Mouse (Mus musculus): ENCODE measurements around the gene Kifc3. TPM values are rescaled to one million over a fixed set of nuclear protein-coding genes. Genes with fewer than 3 reads are reported as not detected.

Kifc3 gene
- polyA plus RNA-seq, 1 experiment from 2014 or later = 9.3 TPM

- Histone ChIP-seq H3K4me3 (ENCODE audit: control insufficient read depth in 1 of 2, insufficient read depth in 1 of 2, low read depth in 1 of 2, low read length in 2 of 2) (no peak overlapping the region), H3K27me3 (ENCODE audit: control insufficient read depth, insufficient read depth, low read length) (no peaks in the 10 kb centered on the region), H3K9ac (ENCODE audit: low read length) (no peak overlapping the region), H3K4me2 (ENCODE audit: low read length) (no peak overlapping the region), H3K4me1 (ENCODE audit: control insufficient read depth in 2 of 2, insufficient read depth in 2 of 2, low read length in 2 of 2) (peaks cover 5 to 9% of the 10 kb centered on the region in 2 experiments; a peak in 3 of 4 replicates), H3K9me3 (ENCODE audit: control insufficient read depth, low read length) (no peaks in the 10 kb centered on the region), H3K36me3 (ENCODE audit: control insufficient read depth, insufficient read depth, low read length) (no peaks in the 10 kb centered on the region), H3K27ac (replicated peaks in 1 of 2; ENCODE audit: control insufficient read depth in 1 of 2, insufficient read depth in 1 of 2, low read depth in 2 of 2, low read length in 2 of 2) (0 out of 4 replicates have a peak overlapping the region, but pooled peaks of 1 of the 2 experiments have one; percentile 17)
- no peak for ATAC-seq (ENCODE audit: insufficient number of reproducible peaks, insufficient read depth, low FRiP score, low read depth)
- WGBS = 41% methylated on average over 7 of the region's 7 CpGs
Observed at GRCm38 (mm10) chr8:95220571-95220998, 18.0 kb upstream of the Kifc3 start.

GRCm38 (mm10) chr8:95219623-95220022, 17.0 kb upstream of the Kifc3 start:
- Histone ChIP-seq H3K4me3 (ENCODE audit: control insufficient read depth in 1 of 2, insufficient read depth in 1 of 2, low read depth in 1 of 2, low read length in 2 of 2) (no peak overlapping the region), H3K9me3 (ENCODE audit: control insufficient read depth, low read length) (no peaks in the 10 kb centered on the region), H3K4me2 (ENCODE audit: low read length) (no peak overlapping the region), H3K27ac (replicated peaks in 1 of 2; ENCODE audit: control insufficient read depth in 1 of 2, insufficient read depth in 1 of 2, low read depth in 2 of 2, low read length in 2 of 2) (no peak overlapping the region), H3K9ac (ENCODE audit: low read length) (no peak overlapping the region), H3K27me3 (ENCODE audit: control insufficient read depth, insufficient read depth, low read length) (no peaks in the 10 kb centered on the region), H3K36me3 (ENCODE audit: control insufficient read depth, insufficient read depth, low read length) (no peaks in the 10 kb centered on the region), H3K4me1 (ENCODE audit: control insufficient read depth in 2 of 2, insufficient read depth in 2 of 2, low read length in 2 of 2) (peaks cover 5 to 11% of the 10 kb centered on the region in 2 experiments; a peak in 3 of 4 replicates)
- 88% methylated on average over 8 of the region's 8 CpGs for WGBS
- no peak for ATAC-seq (ENCODE audit: insufficient number of reproducible peaks, insufficient read depth, low FRiP score, low read depth)

- Histone ChIP-seq H3K4me3 (ENCODE audit: control insufficient read depth in 1 of 2, insufficient read depth in 1 of 2, low read depth in 1 of 2, low read length in 2 of 2) (no peak overlapping the region), H3K9me3 (ENCODE audit: control insufficient read depth, low read length) (no peaks in the 10 kb centered on the region), H3K27me3 (ENCODE audit: control insufficient read depth, insufficient read depth, low read length) (no peaks in the 10 kb centered on the region), H3K4me1 (ENCODE audit: control insufficient read depth in 2 of 2, insufficient read depth in 2 of 2, low read length in 2 of 2) (peaks cover 8 to 9% of the 10 kb centered on the region in 2 experiments), H3K4me2 (ENCODE audit: low read length) (no peak overlapping the region), H3K9ac (ENCODE audit: low read length) (no peak overlapping the region), H3K36me3 (ENCODE audit: control insufficient read depth, insufficient read depth, low read length) (no peaks in the 10 kb centered on the region), H3K27ac (replicated peaks in 1 of 2; ENCODE audit: control insufficient read depth in 1 of 2, insufficient read depth in 1 of 2, low read depth in 2 of 2, low read length in 2 of 2) (no peak overlapping the region)
- no peak for ATAC-seq (ENCODE audit: insufficient number of reproducible peaks, insufficient read depth, low FRiP score, low read depth)
- 71% methylated on average over 11 of the region's 11 CpGs for WGBS
Observed at GRCm38 (mm10) chr8:95215709-95216360, 13.2 kb upstream of the Kifc3 start.

- ATAC-seq (ENCODE audit: insufficient number of reproducible peaks, insufficient read depth, low FRiP score, low read depth) = 0 out of 2 replicates have a peak, but pooled peaks have one; percentile 41
- Histone ChIP-seq H3K4me3 (ENCODE audit: control insufficient read depth in 1 of 2, insufficient read depth in 1 of 2, low read depth in 1 of 2, low read length in 2 of 2) (no peak overlapping the region), H3K4me2 (ENCODE audit: low read length) (peak overlapping the region; percentile 16), H3K9me3 (ENCODE audit: control insufficient read depth, low read length) (no peaks in the 10 kb centered on the region), H3K36me3 (ENCODE audit: control insufficient read depth, insufficient read depth, low read length) (no peaks in the 10 kb centered on the region), H3K27ac (replicated peaks in 1 of 2; ENCODE audit: control insufficient read depth in 1 of 2, insufficient read depth in 1 of 2, low read depth in 2 of 2, low read length in 2 of 2) (peak overlapping the region; percentile 8 to 72; a peak in 3 of 4 replicates), H3K9ac (ENCODE audit: low read length) (no peak overlapping the region), H3K4me1 (ENCODE audit: control insufficient read depth in 2 of 2, insufficient read depth in 2 of 2, low read length in 2 of 2) (peaks cover 12 to 26% of the 10 kb centered on the region in 2 experiments), H3K27me3 (ENCODE audit: control insufficient read depth, insufficient read depth, low read length) (no peaks in the 10 kb centered on the region)
- WGBS = 21% methylated on average over 11 of the region's 11 CpGs
Observed at GRCm38 (mm10) chr8:95209924-95210323, 7.3 kb upstream of the Kifc3 start.

GRCm38 (mm10) chr8:95205946-95206345, 3.3 kb upstream of the Kifc3 start:
- H3K9ac ChIP-seq (ENCODE audit: low read length) = no peak overlapping the region
- no peak overlapping the region for H3K4me3 ChIP-seq (ENCODE audit: control insufficient read depth in 1 of 2, insufficient read depth in 1 of 2, low read depth in 1 of 2, low read length in 2 of 2)
- ATAC-seq (ENCODE audit: insufficient number of reproducible peaks, insufficient read depth, low FRiP score, low read depth) = no peak
- H3K36me3 ChIP-seq (ENCODE audit: control insufficient read depth, insufficient read depth, low read length) = no peaks in the 10 kb centered on the region
- H3K4me2 ChIP-seq (ENCODE audit: low read length) = no peak overlapping the region
- H3K4me1 ChIP-seq (ENCODE audit: control insufficient read depth in 2 of 2, insufficient read depth in 2 of 2, low read length in 2 of 2) = peaks cover 10 to 23% of the 10 kb centered on the region in 2 experiments
- H3K27ac ChIP-seq (replicated peaks in 1 of 2; ENCODE audit: control insufficient read depth in 1 of 2, insufficient read depth in 1 of 2, low read depth in 2 of 2, low read length in 2 of 2) = 0 out of 4 replicates have a peak overlapping the region, but pooled peaks of 1 of the 2 experiments have one; percentile 25
- H3K27me3 ChIP-seq (ENCODE audit: control insufficient read depth, insufficient read depth, low read length) = no peaks in the 10 kb centered on the region
- H3K9me3 ChIP-seq (ENCODE audit: control insufficient read depth, low read length) = no peaks in the 10 kb centered on the region
- WGBS = 5% methylated on average over 8 of the region's 8 CpGs

- no peak overlapping the region for H3K4me3 ChIP-seq (ENCODE audit: control insufficient read depth in 1 of 2, insufficient read depth in 1 of 2, low read depth in 1 of 2, low read length in 2 of 2)
- WGBS = 15% methylated on average over 10 of the region's 10 CpGs
- H3K27me3 ChIP-seq (ENCODE audit: control insufficient read depth, insufficient read depth, low read length) = no peaks in the 10 kb centered on the region
- H3K9ac ChIP-seq (ENCODE audit: low read length) = no peak overlapping the region
- H3K4me1 ChIP-seq (ENCODE audit: control insufficient read depth in 2 of 2, insufficient read depth in 2 of 2, low read length in 2 of 2) = peaks cover 4 to 10% of the 10 kb centered on the region in 2 experiments; a peak in 3 of 4 replicates
- peak overlapping the region; percentile 25; the same call in 1 of the 2 replicates for H3K4me2 ChIP-seq (ENCODE audit: low read length)
- no peaks in the 10 kb centered on the region for H3K9me3 ChIP-seq (ENCODE audit: control insufficient read depth, low read length)
- no peaks in the 10 kb centered on the region for H3K36me3 ChIP-seq (ENCODE audit: control insufficient read depth, insufficient read depth, low read length)
- H3K27ac ChIP-seq (replicated peaks in 1 of 2; ENCODE audit: control insufficient read depth in 1 of 2, insufficient read depth in 1 of 2, low read depth in 2 of 2, low read length in 2 of 2) = no peak overlapping the region
- no peak; the same call in 1 of the 2 replicates for ATAC-seq (ENCODE audit: insufficient number of reproducible peaks, insufficient read depth, low FRiP score, low read depth)
Observed at GRCm38 (mm10) chr8:95204039-95204380, 1.4 kb upstream of the Kifc3 start.

GRCm38 (mm10) chr8:95203326-95204038, 870 bp upstream of the Kifc3 start:
- Histone ChIP-seq H3K27ac (replicated peaks in 1 of 2; ENCODE audit: control insufficient read depth in 1 of 2, insufficient read depth in 1 of 2, low read depth in 2 of 2, low read length in 2 of 2) (no peak overlapping the region), H3K4me3 (ENCODE audit: control insufficient read depth in 1 of 2, insufficient read depth in 1 of 2, low read depth in 1 of 2, low read length in 2 of 2) (no peak overlapping the region), H3K9me3 (ENCODE audit: control insufficient read depth, low read length) (no peaks in the 10 kb centered on the region), H3K4me2 (ENCODE audit: low read length) (no peak overlapping the region), H3K27me3 (ENCODE audit: control insufficient read depth, insufficient read depth, low read length) (no peaks in the 10 kb centered on the region), H3K9ac (ENCODE audit: low read length) (no peak overlapping the region), H3K36me3 (ENCODE audit: control insufficient read depth, insufficient read depth, low read length) (no peaks in the 10 kb centered on the region), H3K4me1 (ENCODE audit: control insufficient read depth in 2 of 2, insufficient read depth in 2 of 2, low read length in 2 of 2) (peaks cover 4 to 12% of the 10 kb centered on the region in 2 experiments; a peak in 3 of 4 replicates)
- 48% methylated on average over 9 of the region's 9 CpGs for WGBS
- ATAC-seq (ENCODE audit: insufficient number of reproducible peaks, insufficient read depth, low FRiP score, low read depth) = no peak

All from heart, embryonic 14.5 days (tissue).